Mouse (Mus musculus): ENCODE measurements around the gene Nsdhl.

Nsdhl gene

GRCm38 (mm10) chrX:72917884-72918681, at the start of gene Nsdhl, which contains the start of gene Cetn2:
Gene Nsdhl (plus strand): TSS chrX:72918557.
Gene Cetn2 (minus strand): TSS chrX:72918411.
- DNase-seq, result peak; percentile 67 to 74

- no peak for DNase-seq
Measured at GRCm38 (mm10) chrX:72895388-72896054, 22.8 kb upstream of the Nsdhl start.

GRCm38 (mm10) chrX:72896055-72896437, 22.3 kb upstream of the Nsdhl start:
- no peak for DNase-seq

- DNase-seq, result no peak
Measured at GRCm38 (mm10) chrX:72902530-72902929, 15.8 kb upstream of the Nsdhl start.

GRCm38 (mm10) chrX:72907619-72908403, 10.5 kb upstream of the Nsdhl start:
- DNase-seq, result no peak

- DNase-seq, result no peak
Measured at GRCm38 (mm10) chrX:72908404-72908741, 10.0 kb upstream of the Nsdhl start.

GRCm38 (mm10) chrX:72911611-72912010, 6.7 kb upstream of the Nsdhl start:
- DNase-seq, result no peak

GRCm38 (mm10) chrX:72918682-72919059, 314 bp downstream of the Nsdhl start:
- no peak for DNase-seq

GRCm38 (mm10) chrX:72921391-72921790, 3.0 kb downstream of the Nsdhl start:
- no peak for DNase-seq

- DNase-seq, result no peak
Measured at GRCm38 (mm10) chrX:72953464-72953863, 35.1 kb downstream of the Nsdhl start.

- no peak for DNase-seq
Measured at GRCm38 (mm10) chrX:72956486-72956885, 38.1 kb downstream of the Nsdhl start.

- no peak for DNase-seq
Measured at GRCm38 (mm10) chrX:72960431-72960830, 42.1 kb downstream of the Nsdhl start.

- DNase-seq, result no peak
Measured at GRCm38 (mm10) chrX:72961511-72961910, 43.2 kb downstream of the Nsdhl start.

- DNase-seq, result no peak
Measured at GRCm38 (mm10) chrX:72962743-72963142, 44.4 kb downstream of the Nsdhl start.

- DNase-seq, result no peak
Measured at GRCm38 (mm10) chrX:72982831-72983230, 64.5 kb downstream of the Nsdhl start.

- DNase-seq, result no peak
Measured at GRCm38 (mm10) chrX:72985607-72986006, 67.2 kb downstream of the Nsdhl start.

- no peak for DNase-seq
Measured at GRCm38 (mm10) chrX:72986841-72987519, 68.6 kb downstream of the Nsdhl start, which contains the start of gene Zfp185. Gene Zfp185 (plus strand): TSS chrX:72987339.

- DNase-seq, result no peak
Measured at GRCm38 (mm10) chrX:72987520-72987905, 69.2 kb downstream of the Nsdhl start.

- DNase-seq, result no peak
Measured at GRCm38 (mm10) chrX:72988431-72988830, 70.1 kb downstream of the Nsdhl start.

- no peak for DNase-seq
Measured at GRCm38 (mm10) chrX:72990581-72990980, 72.2 kb downstream of the Nsdhl start.

GRCm38 (mm10) chrX:72992291-72992919, 74.0 kb downstream of the Nsdhl start:
- DNase-seq, result no peak

- no peak for DNase-seq
Measured at GRCm38 (mm10) chrX:72995542-72995941, 77.2 kb downstream of the Nsdhl start.
